Mouse (Mus musculus) heart, embryonic 13.5 days (tissue): ENCODE results near the gene Mrpl42. TPM values are rescaled to one million over a fixed set of nuclear protein-coding genes. Genes with fewer than 3 reads are reported as not detected.

Experiments used
- polyA plus RNA-seq: library from polyadenylated mRNA; unstranded; fragments of >200 nt; fragmentation: Nextera tagmentation; extraction: Ambion mirVana; gene quantifications from 2 replicates; pipeline ENCODE4 v1.2.1, GENCODE M21; 2015

Gene Mrpl42
- polyA plus RNA-seq, 1 experiment from 2014 or later = 542 TPM

Other genes starting within 250 kb of the Mrpl42 start
- gene Cradd, start 177.8 kb downstream of the Mrpl42 start, polyA plus RNA-seq = 8.5 and 8.6 TPM in 2 replicates
- 43.6 and 45.2 TPM in 2 replicates for gene Socs2, start 84.8 kb downstream of the Mrpl42 start, polyA plus RNA-seq
- gene Ube2n, start 13.2 kb upstream of the Mrpl42 start, polyA plus RNA-seq = 248 and 271 TPM in 2 replicates
- gene Nudt4, start 62.2 kb upstream of the Mrpl42 start, polyA plus RNA-seq = 85.2 and 107 TPM in 2 replicates
- not detected in 2 replicates for gene Anapc15-ps, start 171.5 kb upstream of the Mrpl42 start, polyA plus RNA-seq